Mouse (Mus musculus) forebrain, postnatal 0 days (tissue): ENCODE results near the gene Muc4. TPM values are rescaled to one million over a fixed set of nuclear protein-coding genes. Genes with fewer than 3 reads are reported as not detected.

Experiments
- ATAC-seq: fragments of 200-750 bp; cut with Nextera tagmentation; 2 replicates; pipeline ENCODE4 v1.8.0; 2017; ENCODE audit warnings: mild to moderate bottlenecking, moderate library complexity
- DNase-seq: peaks from one replicate; pipeline ENCODE4 v3.0.0-alpha.2; 2015
- H3K27ac ChIP-seq: fragments of 300-500 bp; sonication (generic); 2 replicates; pipeline ENCODE4 v1.5.1; 2014; ENCODE audit warnings: low read depth, mild to moderate bottlenecking, antibody characterized with exemption, low read length, moderate library complexity, mixed read lengths
- H3K27me3 ChIP-seq: fragments of 300-500 bp; sonication (generic); 2 replicates; pipeline ENCODE4 v1.6.1; 2014; ENCODE audit warnings: mild to moderate bottlenecking, low read length, mixed read lengths; ENCODE audit not compliant: insufficient read depth
- H3K36me3 ChIP-seq: fragments of 300-500 bp; sonication (generic); 2 replicates; pipeline ENCODE4 v1.6.1; 2014; ENCODE audit warnings: mild to moderate bottlenecking, moderate library complexity; ENCODE audit not compliant: insufficient read depth
- H3K4me1 ChIP-seq: fragments of 300-500 bp; sonication (generic); 2 replicates; pipeline ENCODE4 v1.6.1; 2014; ENCODE audit warnings: antibody characterized with exemption; ENCODE audit not compliant: insufficient read depth
- H3K4me2 ChIP-seq: fragments of 300-500 bp; sonication (generic); 2 replicates; pipeline ENCODE4 v1.6.1; 2014; ENCODE audit warnings: low read depth, mild to moderate bottlenecking, moderate library complexity
- H3K4me3 ChIP-seq: fragments of 300-500 bp; sonication (generic); 2 replicates; pipeline ENCODE4 v1.5.1; 2014; ENCODE audit warnings: low read depth, low read length, mixed read lengths
- H3K9ac ChIP-seq: fragments of 300-500 bp; sonication (generic); 2 replicates; pipeline ENCODE4 v1.6.1; 2014; ENCODE audit warnings: mild to moderate bottlenecking
- H3K9me3 ChIP-seq: fragments of 300-500 bp; sonication (generic); 2 replicates; pipeline ENCODE4 v1.6.1; 2016; ENCODE audit warnings: low read length
- CTCF ChIP-seq: sonication (generic); IDR thresholded peaks from 2 replicates; pipeline ENCODE4 v1.5.1; 2016; ENCODE audit warnings: antibody characterized with exemption, control low read depth, low read depth
- WGBS: fragments of 180-500 bp; shearing (Covaris S2); extraction: QIAGEN DNeasy Blood & Tissue Kit; methylation state at CpG from one replicate; pipeline ENCODE4 v1.1.7; 2014; 5-methylcytosine and 5-hydroxymethylcytosine counted together
- polyA plus RNA-seq: library from polyadenylated mRNA; unstranded; fragments of >200 nt; fragmentation: Nextera tagmentation; extraction: Ambion mirVana; gene quantifications from 2 replicates; pipeline ENCODE4 v1.2.1, GENCODE M21; 2015
- total RNA-seq: library from RNA; depleted of rRNA; stranded (reverse); fragments of >200 nt; gene quantifications from 2 replicates; pipeline ENCODE4 v1.2.3, GENCODE M21; 2014

The Muc4 gene
- total and polyA plus RNA-seq, 2 experiments from 2014 or later = not detected

DNA sequence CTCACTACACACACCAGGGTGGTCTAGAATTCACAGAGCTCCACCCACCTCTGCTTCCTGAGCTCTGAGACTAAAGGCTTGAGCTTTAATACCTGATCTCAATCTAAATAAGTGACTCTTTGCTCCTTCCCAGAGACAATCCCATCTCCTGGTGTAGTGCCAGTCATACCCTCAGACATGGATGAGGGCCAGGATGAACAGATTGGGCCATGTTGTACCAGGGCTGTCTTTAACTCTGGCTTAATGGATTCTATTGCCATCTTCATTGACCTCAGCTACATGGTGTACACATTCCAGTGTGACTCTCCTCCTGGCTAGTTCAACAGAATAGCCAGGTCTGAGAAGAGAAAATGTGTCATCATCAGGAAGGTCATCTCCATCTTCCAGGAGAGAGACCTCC is 9.2 kb upstream of the Muc4 start:
- Histone ChIP-seq H3K9me3 (no peaks in the 10 kb centered on the region), H3K27ac (no peak overlapping the region), H3K9ac (no peak overlapping the region), H3K36me3 (no peaks in the 10 kb centered on the region), H3K4me3 (no peak overlapping the region), H3K27me3 (no peaks in the 10 kb centered on the region), H3K4me1 (no peaks in the 10 kb centered on the region), H3K4me2 (no peak overlapping the region)
- DNase-seq (no peak), ATAC-seq (no peak)
- no peak for TF ChIP-seq CTCF

GRCm38 (mm10) chr16:32728240-32728639 is 7.4 kb upstream of the Muc4 start:
- DNase-seq = no peak
- Histone ChIP-seq H3K9ac (no peak overlapping the region), H3K4me3 (no peak overlapping the region), H3K4me1 (no peaks in the 10 kb centered on the region), H3K9me3 (no peaks in the 10 kb centered on the region), H3K4me2 (no peak overlapping the region), H3K36me3 (no peaks in the 10 kb centered on the region), H3K27me3 (no peaks in the 10 kb centered on the region), H3K27ac (no peak overlapping the region)
- ATAC-seq = no peak
- TF ChIP-seq CTCF = no peak

- Histone ChIP-seq H3K4me2 (no peak overlapping the region), H3K9ac (no peak overlapping the region), H3K4me3 (no peak overlapping the region), H3K27ac (no peak overlapping the region), H3K9me3 (no peaks in the 10 kb centered on the region), H3K4me1 (no peaks in the 10 kb centered on the region), H3K36me3 (no peaks in the 10 kb centered on the region), H3K27me3 (no peaks in the 10 kb centered on the region)
- DNase-seq = no peak
- 70% methylated on average over 1 of the region's 1 CpGs for WGBS
- ATAC-seq = no peak
- TF ChIP-seq CTCF = no peak
Measured at GRCm38 (mm10) chr16:32728730-32729129, 7.0 kb upstream of the Muc4 start.

DNA sequence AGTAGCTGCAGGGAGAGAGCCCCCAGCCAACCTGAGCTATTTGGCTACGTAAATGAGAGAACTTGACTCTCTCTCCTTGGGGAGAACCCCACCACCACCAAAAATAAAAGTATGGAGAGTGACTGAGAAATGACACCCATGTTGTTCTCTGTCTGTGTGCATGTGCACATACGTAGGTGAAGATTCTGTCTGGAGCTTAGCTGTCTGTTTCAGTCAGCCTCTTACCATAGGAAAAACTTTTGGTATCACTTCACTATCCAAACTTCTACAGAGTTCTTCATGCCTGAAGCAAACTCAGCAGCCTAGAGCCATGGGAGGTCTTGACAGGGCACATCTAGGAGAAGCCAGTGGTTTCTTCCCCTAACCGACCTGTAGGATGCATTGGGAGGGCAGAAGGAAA is 2.5 kb upstream of the Muc4 start:
- WGBS = 89% methylated on average over 3 of the region's 3 CpGs
- ATAC-seq = no peak
- H3K9ac ChIP-seq = no peak overlapping the region
- H3K4me1 ChIP-seq = no peaks in the 10 kb centered on the region
- no peak for DNase-seq
- H3K36me3 ChIP-seq = no peaks in the 10 kb centered on the region
- no peaks in the 10 kb centered on the region for H3K27me3 ChIP-seq
- no peak overlapping the region for H3K4me3 ChIP-seq
- no peak for TF ChIP-seq CTCF
- H3K27ac ChIP-seq = no peak overlapping the region
- H3K4me2 ChIP-seq = no peak overlapping the region
- no peaks in the 10 kb centered on the region for H3K9me3 ChIP-seq

DNA sequence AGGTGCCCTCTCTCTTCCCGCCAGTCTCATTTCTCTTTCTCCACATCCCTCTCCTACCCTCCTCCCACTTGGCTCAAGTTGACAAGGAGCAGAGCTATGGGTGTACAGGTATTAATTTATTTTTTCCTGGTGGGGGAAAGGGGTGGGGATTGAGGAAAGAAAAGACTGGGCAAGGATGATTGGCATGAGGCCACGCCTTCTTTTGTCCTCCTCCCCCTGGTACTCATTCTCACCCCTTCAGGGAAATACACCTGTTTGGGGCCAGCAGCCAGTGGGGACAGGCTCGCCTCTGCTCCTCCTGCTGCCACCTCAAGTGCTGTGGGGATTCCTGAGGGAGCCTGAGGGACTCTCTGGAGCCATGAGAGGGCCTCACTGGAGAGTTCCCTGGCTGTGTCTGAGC is 336 bp downstream of the Muc4 start:
- no peak for TF ChIP-seq CTCF
- Histone ChIP-seq H3K9ac (no peak overlapping the region), H3K9me3 (no peaks in the 10 kb centered on the region), H3K36me3 (no peaks in the 10 kb centered on the region), H3K4me1 (no peaks in the 10 kb centered on the region), H3K27me3 (no peaks in the 10 kb centered on the region), H3K27ac (no peak overlapping the region), H3K4me3 (no peak overlapping the region), H3K4me2 (no peak overlapping the region)
- WGBS = 54% methylated on average over 3 of the region's 3 CpGs
- DNase-seq (no peak), ATAC-seq (no peak)

- no peak overlapping the region for H3K4me2 ChIP-seq
- TF ChIP-seq CTCF = no peak
- WGBS = 81% methylated on average over 8 of the region's 8 CpGs
Measured at GRCm38 (mm10) chr16:32740003-32740663, 4.4 kb downstream of the Muc4 start.

GRCm38 (mm10) chr16:32741366-32741765 is 5.7 kb downstream of the Muc4 start:
- no peak overlapping the region for H3K4me3 ChIP-seq
- no peaks in the 10 kb centered on the region for H3K36me3 ChIP-seq
- ATAC-seq (no peak), DNase-seq (no peak)
- H3K27me3 ChIP-seq = no peaks in the 10 kb centered on the region
- 88% methylated on average over 9 of the region's 9 CpGs for WGBS
- TF ChIP-seq CTCF = no peak
- H3K9ac ChIP-seq = no peak overlapping the region
- no peaks in the 10 kb centered on the region for H3K9me3 ChIP-seq
- H3K27ac ChIP-seq = no peak overlapping the region
- no peaks in the 10 kb centered on the region for H3K4me1 ChIP-seq
- no peak overlapping the region for H3K4me2 ChIP-seq

More at GRCm38 (mm10) chr16:32740003-32740663, 4.4 kb downstream of the Muc4 start:
- ATAC-seq (no peak), DNase-seq (no peak)
- Histone ChIP-seq H3K27ac (no peak overlapping the region), H3K4me3 (no peak overlapping the region), H3K4me1 (no peaks in the 10 kb centered on the region), H3K36me3 (no peaks in the 10 kb centered on the region), H3K9ac (no peak overlapping the region), H3K9me3 (no peaks in the 10 kb centered on the region), H3K27me3 (no peaks in the 10 kb centered on the region)
